Mouse (Mus musculus): ENCODE measurements around the gene Sema4f.
A peak's percentile ranks its signal among the peaks of the same experiment; 100 is the strongest.

Gene Sema4f

GRCm38 (mm10) chr6:82940765-82941164, 1.2 kb upstream of the Sema4f start:
- Histone ChIP-seq H3K36me3 (ENCODE audit: insufficient read depth, low read length) (no peaks in the 10 kb centered on the region), H3K4me1 (replicated peaks; ENCODE audit: low read depth, low read length) (peaks cover 8% of the 10 kb centered on the region), H3K27me3 (ENCODE audit: insufficient read depth, low read length) (peaks cover 36% of the 10 kb centered on the region), H3K4me3 (replicated peaks; ENCODE audit: low read length) (no peak overlapping the region), H3K9me3 (ENCODE audit: low read length) (peaks cover 5% of the 10 kb centered on the region)
- TF ChIP-seq POU5F1 (IDR thresholded peaks at IDR 0.05; ENCODE audit: borderline replicate concordance, low read length) = no peak

- no peak for TF ChIP-seq CTCF (conservative IDR thresholded peaks at IDR 0.05; ENCODE audit: low read length)
- no peak for TF ChIP-seq NANOG (IDR thresholded peaks at IDR 0.05; ENCODE audit: borderline replicate concordance, low read length)
- TF ChIP-seq POU5F1 (IDR thresholded peaks at IDR 0.05; ENCODE audit: borderline replicate concordance, low read length) = no peak
These were observed 4.8 kb downstream of the Sema4f start for GRCm38 (mm10) chr6:82934616-82935230.

GRCm38 (mm10) chr6:82927617-82928016, 12.0 kb downstream of the Sema4f start:
- TF ChIP-seq CTCF (conservative IDR thresholded peaks at IDR 0.05; ENCODE audit: low read length) (no peak), POU5F1 (IDR thresholded peaks at IDR 0.05; ENCODE audit: borderline replicate concordance, low read length) (no peak), NANOG (IDR thresholded peaks at IDR 0.05; ENCODE audit: borderline replicate concordance, low read length) (no peak)

More at GRCm38 (mm10) chr6:82934616-82935230, 4.8 kb downstream of the Sema4f start:
- Histone ChIP-seq H3K4me3 (replicated peaks; ENCODE audit: low read length) (no peak overlapping the region), H3K27me3 (ENCODE audit: insufficient read depth, low read length) (peaks cover 58% of the 10 kb centered on the region), H3K9me3 (ENCODE audit: low read length) (no peaks in the 10 kb centered on the region), H3K4me1 (replicated peaks; ENCODE audit: low read depth, low read length) (peaks cover 8% of the 10 kb centered on the region), H3K36me3 (ENCODE audit: insufficient read depth, low read length) (no peaks in the 10 kb centered on the region)

GRCm38 (mm10) chr6:82926528-82926927, 13.0 kb downstream of the Sema4f start:
- H3K36me3 ChIP-seq (ENCODE audit: insufficient read depth, low read length) = no peaks in the 10 kb centered on the region
- no peaks in the 10 kb centered on the region for H3K4me1 ChIP-seq (replicated peaks; ENCODE audit: low read depth, low read length)
- H3K27me3 ChIP-seq (ENCODE audit: insufficient read depth, low read length) = peaks cover 29% of the 10 kb centered on the region
- no peaks in the 10 kb centered on the region for H3K9me3 ChIP-seq (ENCODE audit: low read length)
- H3K4me3 ChIP-seq (replicated peaks; ENCODE audit: low read length) = no peak overlapping the region
- TF ChIP-seq POU5F1 (IDR thresholded peaks at IDR 0.05; ENCODE audit: borderline replicate concordance, low read length) (no peak), CTCF (conservative IDR thresholded peaks at IDR 0.05; ENCODE audit: low read length) (no peak), NANOG (IDR thresholded peaks at IDR 0.05; ENCODE audit: borderline replicate concordance, low read length) (no peak)

More at GRCm38 (mm10) chr6:82927617-82928016, 12.0 kb downstream of the Sema4f start:
- H3K4me1 ChIP-seq (replicated peaks; ENCODE audit: low read depth, low read length) = no peaks in the 10 kb centered on the region
- H3K4me3 ChIP-seq (replicated peaks; ENCODE audit: low read length) = no peak overlapping the region
- peaks cover 34% of the 10 kb centered on the region for H3K27me3 ChIP-seq (ENCODE audit: insufficient read depth, low read length)
- H3K36me3 ChIP-seq (ENCODE audit: insufficient read depth, low read length) = no peaks in the 10 kb centered on the region
- no peaks in the 10 kb centered on the region for H3K9me3 ChIP-seq (ENCODE audit: low read length)

GRCm38 (mm10) chr6:82926106-82926505, 13.5 kb downstream of the Sema4f start:
- TF ChIP-seq NANOG (IDR thresholded peaks at IDR 0.05; ENCODE audit: borderline replicate concordance, low read length) = no peak
- TF ChIP-seq POU5F1 (IDR thresholded peaks at IDR 0.05; ENCODE audit: borderline replicate concordance, low read length) = no peak
- no peak for TF ChIP-seq CTCF (conservative IDR thresholded peaks at IDR 0.05; ENCODE audit: low read length)
- H3K27me3 ChIP-seq (ENCODE audit: insufficient read depth, low read length) = peaks cover 29% of the 10 kb centered on the region

GRCm38 (mm10) chr6:82925005-82925404, 14.6 kb downstream of the Sema4f start:
- TF ChIP-seq POU5F1 (IDR thresholded peaks at IDR 0.05; ENCODE audit: borderline replicate concordance, low read length) (no peak), CTCF (conservative IDR thresholded peaks at IDR 0.05; ENCODE audit: low read length) (peak; percentile 22)
- H3K27me3 ChIP-seq (ENCODE audit: insufficient read depth, low read length) = peaks cover 26% of the 10 kb centered on the region
- no peaks in the 10 kb centered on the region for H3K36me3 ChIP-seq (ENCODE audit: insufficient read depth, low read length)
- H3K4me1 ChIP-seq (replicated peaks; ENCODE audit: low read depth, low read length) = no peaks in the 10 kb centered on the region
- H3K4me3 ChIP-seq (replicated peaks; ENCODE audit: low read length) = no peak overlapping the region
- no peaks in the 10 kb centered on the region for H3K9me3 ChIP-seq (ENCODE audit: low read length)

More at GRCm38 (mm10) chr6:82926106-82926505, 13.5 kb downstream of the Sema4f start:
- no peak overlapping the region for H3K4me3 ChIP-seq (replicated peaks; ENCODE audit: low read length)
- H3K36me3 ChIP-seq (ENCODE audit: insufficient read depth, low read length) = no peaks in the 10 kb centered on the region
- H3K9me3 ChIP-seq (ENCODE audit: low read length) = no peaks in the 10 kb centered on the region
- H3K4me1 ChIP-seq (replicated peaks; ENCODE audit: low read depth, low read length) = no peaks in the 10 kb centered on the region

GRCm38 (mm10) chr6:82921426-82922224, 17.9 kb downstream of the Sema4f start:
- H3K4me1 ChIP-seq (replicated peaks; ENCODE audit: low read depth, low read length) = peaks cover 15% of the 10 kb centered on the region
- TF ChIP-seq CTCF (conservative IDR thresholded peaks at IDR 0.05; ENCODE audit: low read length) (no peak), POU5F1 (IDR thresholded peaks at IDR 0.05; ENCODE audit: borderline replicate concordance, low read length) (no peak), NANOG (IDR thresholded peaks at IDR 0.05; ENCODE audit: borderline replicate concordance, low read length) (no peak)
- no peak overlapping the region for H3K4me3 ChIP-seq (replicated peaks; ENCODE audit: low read length)
- peaks cover 32% of the 10 kb centered on the region for H3K27me3 ChIP-seq (ENCODE audit: insufficient read depth, low read length)
- H3K36me3 ChIP-seq (ENCODE audit: insufficient read depth, low read length) = no peaks in the 10 kb centered on the region
- no peaks in the 10 kb centered on the region for H3K9me3 ChIP-seq (ENCODE audit: low read length)

- H3K4me1 ChIP-seq (replicated peaks; ENCODE audit: low read depth, low read length) = peaks cover 15% of the 10 kb centered on the region
- H3K9me3 ChIP-seq (ENCODE audit: low read length) = no peaks in the 10 kb centered on the region
- TF ChIP-seq POU5F1 (IDR thresholded peaks at IDR 0.05; ENCODE audit: borderline replicate concordance, low read length) (no peak), NANOG (IDR thresholded peaks at IDR 0.05; ENCODE audit: borderline replicate concordance, low read length) (no peak), CTCF (conservative IDR thresholded peaks at IDR 0.05; ENCODE audit: low read length) (peak; percentile 15; the same call in 1 of the 2 replicates)
These were observed 20.0 kb downstream of the Sema4f start for GRCm38 (mm10) chr6:82919520-82919919.

More at GRCm38 (mm10) chr6:82919520-82919919, 20.0 kb downstream of the Sema4f start:
- Histone ChIP-seq H3K36me3 (ENCODE audit: insufficient read depth, low read length) (no peaks in the 10 kb centered on the region), H3K4me3 (replicated peaks; ENCODE audit: low read length) (0 out of 2 replicates have a peak overlapping the region, but pooled peaks have one; percentile 11), H3K27me3 (ENCODE audit: insufficient read depth, low read length) (peaks cover 23% of the 10 kb centered on the region)

All from E14TG2a.4 (cell line).